Mouse (Mus musculus) thymus, postnatal 4 days (tissue): ENCODE measurements around the gene Slitrk6.

Source experiments
- DNase-seq: peaks from one replicate; pipeline ENCODE4 v3.0.0; 2021

The Slitrk6 gene

GRCm38 (mm10) chr14:110754484-110755307 lies at the start of gene Slitrk6:
Gene Slitrk6 (minus strand): TSS chr14:110755149.
- no peak for DNase-seq

DNA sequence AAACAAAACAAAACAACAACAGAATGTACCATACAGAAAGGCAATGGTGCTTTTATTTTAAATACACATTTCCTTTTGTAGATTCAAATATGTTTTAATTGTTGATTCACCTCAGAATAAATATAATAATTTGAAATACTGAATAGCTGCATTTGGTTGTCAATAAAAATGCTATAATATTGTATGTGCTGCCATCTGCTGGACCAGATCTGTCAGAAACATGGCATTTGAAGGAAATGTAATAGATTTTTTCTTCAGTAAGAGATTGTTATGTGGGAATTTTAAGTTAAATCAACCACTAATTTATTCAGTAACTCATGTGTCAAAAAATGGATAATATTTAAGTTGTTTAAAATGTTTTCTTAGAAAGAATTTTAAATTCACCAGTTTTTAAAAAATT lies 22.6 kb upstream of the Slitrk6 start:
- DNase-seq = no peak

- DNase-seq = no peak
These were observed 15.7 kb upstream of the Slitrk6 start for GRCm38 (mm10) chr14:110770694-110771093.

- no peak for DNase-seq
These were observed 7.8 kb upstream of the Slitrk6 start for GRCm38 (mm10) chr14:110762588-110763220.

- DNase-seq = no peak
These were observed 6.0 kb upstream of the Slitrk6 start for GRCm38 (mm10) chr14:110760909-110761308.

- no peak for DNase-seq
These were observed 330 bp upstream of the Slitrk6 start for GRCm38 (mm10) chr14:110755308-110755650.

DNA sequence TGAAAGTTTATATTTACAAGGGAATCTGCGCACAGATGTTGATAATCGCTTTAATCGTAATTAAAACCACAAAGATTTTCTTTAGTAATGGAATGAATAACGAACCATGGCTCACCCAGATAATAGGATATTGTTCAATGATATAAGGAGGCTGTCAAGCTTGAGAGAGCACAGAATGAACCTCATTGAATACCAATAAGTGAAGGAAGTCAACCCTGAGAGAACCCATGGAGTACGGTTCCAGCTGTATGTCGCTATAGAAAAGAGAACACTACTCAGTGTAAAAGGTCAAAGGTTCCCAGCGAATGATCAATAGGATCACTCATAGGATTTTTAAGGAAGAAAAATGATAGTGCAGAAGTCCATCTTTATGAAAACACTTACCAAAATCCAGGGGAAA lies 15.1 kb downstream of the Slitrk6 start:
- DNase-seq = no peak

DNA sequence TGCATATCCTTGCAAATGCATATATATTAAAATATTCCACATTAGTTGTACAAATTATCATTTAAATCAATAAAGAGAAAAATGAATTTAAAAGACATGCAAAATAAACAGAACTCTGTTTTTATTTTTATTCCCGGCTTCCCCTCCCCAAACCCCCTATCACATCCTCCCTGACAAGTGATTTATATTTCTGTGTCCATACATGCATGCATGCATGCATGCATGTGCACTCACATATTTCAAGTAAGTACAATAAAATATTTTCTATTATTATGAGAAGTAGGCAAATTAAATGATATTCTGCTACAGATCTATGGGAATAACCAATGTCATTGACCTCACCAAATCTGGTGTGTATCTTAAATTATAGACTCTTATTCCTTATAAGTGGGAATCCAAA lies 15.6 kb downstream of the Slitrk6 start:
- DNase-seq = no peak

DNA sequence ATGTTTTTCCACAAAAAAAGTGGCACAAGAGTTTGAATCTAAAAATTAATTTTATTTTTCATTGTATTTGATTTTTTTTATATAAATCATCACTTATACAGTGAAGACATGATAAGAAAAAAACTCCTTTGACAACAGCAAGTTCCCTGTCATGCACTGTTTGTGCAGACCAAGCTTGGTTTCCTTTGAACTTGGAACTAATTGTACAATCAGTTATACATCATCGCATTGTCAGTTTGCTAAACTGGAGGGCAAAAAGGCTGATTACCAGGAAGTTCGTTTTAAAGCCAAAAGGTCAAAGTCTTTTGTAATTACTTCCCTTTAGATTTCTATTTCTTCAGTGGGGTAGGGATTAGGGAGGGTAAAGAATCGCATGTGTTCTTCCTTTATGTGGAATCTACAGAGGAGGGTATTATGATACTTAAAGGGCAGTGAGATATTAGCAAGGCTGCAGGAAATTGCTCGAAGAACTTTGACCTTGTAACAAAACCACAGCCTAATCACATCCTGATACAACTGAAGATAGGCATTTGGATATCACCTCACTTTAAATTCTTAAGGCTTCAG lies 26.5 kb downstream of the Slitrk6 start:
- no peak for DNase-seq

DNA sequence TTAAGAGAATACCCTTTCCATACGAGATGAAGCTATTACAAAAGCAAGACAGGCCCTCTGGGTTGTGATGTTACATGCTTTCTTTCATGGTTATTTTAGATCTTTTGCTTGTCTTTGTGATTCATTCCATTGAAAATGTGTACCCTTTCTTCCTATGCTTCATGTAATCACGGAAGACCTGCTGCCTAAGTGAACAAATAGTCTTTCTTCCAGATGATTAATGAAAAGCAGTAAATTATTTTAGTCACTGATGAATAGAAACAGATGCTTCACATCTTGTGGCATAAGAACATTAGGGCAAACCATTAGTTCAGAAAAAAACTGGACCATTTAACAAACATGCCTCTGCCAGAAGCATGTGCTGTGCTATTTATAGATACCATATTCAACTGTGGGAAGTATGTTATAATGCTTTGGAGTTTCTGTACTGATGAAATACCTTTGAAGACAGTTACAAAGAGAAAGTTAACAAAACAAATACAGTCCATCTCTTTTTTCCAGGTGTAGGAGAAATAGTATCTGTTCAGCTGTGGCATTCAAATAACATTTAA lies 30.8 kb downstream of the Slitrk6 start:
- DNase-seq = no peak
